Mouse (Mus musculus): ENCODE measurements at regions not wholly inside any gene's neighbourhood (a gene's known extent, or its start where the extent isn't known, plus 50 kb on each side); places are given as distances from the start of the nearest gene placed in this dataset.

DNA sequence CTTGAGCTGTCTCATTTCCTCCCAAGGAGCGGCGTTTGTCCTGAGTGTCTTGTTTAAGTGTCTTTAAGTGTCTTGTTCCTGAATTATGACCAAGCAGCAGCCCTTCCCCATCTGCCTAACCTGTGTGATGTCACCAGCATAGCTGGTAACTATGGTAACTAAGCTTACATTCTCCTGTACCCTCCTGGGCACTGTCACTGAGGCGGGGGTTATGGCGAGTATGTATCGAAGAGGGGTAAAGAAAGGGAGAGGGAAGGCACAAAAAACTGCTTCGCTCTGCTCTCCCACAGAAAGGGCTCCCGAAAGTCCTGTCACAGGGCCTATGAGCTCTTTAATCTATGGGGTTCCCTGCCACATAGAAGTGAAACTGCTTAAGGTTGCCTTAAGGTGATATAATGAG lies 89.6 kb downstream of the Ppp4r2 start:
- ATAC-seq (ENCODE audit: low TSS enrichment) = peak; percentile 23; the same call in 1 of the 2 replicates

DNA sequence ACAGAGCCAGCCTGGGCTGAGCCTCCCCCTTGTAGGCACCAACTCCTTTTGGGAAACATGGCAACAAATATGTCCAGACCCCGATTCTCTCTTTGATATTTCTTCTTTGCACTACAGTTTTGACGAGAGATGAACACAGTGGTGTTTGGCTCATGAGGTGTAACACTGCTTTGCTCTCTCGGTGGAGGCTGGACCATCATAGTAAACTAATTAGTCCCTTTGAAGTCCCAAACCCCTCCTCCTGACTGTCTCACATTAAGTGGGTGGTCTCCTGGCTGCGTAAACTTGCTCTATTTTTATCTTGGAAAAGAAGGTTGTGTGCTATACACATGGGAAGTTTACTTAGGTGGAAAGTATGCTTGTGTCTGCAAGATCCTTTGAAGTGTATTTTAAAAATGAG lies 90.3 kb downstream of the Ppp4r2 start:
- ATAC-seq (ENCODE audit: low TSS enrichment) = no peak

DNA sequence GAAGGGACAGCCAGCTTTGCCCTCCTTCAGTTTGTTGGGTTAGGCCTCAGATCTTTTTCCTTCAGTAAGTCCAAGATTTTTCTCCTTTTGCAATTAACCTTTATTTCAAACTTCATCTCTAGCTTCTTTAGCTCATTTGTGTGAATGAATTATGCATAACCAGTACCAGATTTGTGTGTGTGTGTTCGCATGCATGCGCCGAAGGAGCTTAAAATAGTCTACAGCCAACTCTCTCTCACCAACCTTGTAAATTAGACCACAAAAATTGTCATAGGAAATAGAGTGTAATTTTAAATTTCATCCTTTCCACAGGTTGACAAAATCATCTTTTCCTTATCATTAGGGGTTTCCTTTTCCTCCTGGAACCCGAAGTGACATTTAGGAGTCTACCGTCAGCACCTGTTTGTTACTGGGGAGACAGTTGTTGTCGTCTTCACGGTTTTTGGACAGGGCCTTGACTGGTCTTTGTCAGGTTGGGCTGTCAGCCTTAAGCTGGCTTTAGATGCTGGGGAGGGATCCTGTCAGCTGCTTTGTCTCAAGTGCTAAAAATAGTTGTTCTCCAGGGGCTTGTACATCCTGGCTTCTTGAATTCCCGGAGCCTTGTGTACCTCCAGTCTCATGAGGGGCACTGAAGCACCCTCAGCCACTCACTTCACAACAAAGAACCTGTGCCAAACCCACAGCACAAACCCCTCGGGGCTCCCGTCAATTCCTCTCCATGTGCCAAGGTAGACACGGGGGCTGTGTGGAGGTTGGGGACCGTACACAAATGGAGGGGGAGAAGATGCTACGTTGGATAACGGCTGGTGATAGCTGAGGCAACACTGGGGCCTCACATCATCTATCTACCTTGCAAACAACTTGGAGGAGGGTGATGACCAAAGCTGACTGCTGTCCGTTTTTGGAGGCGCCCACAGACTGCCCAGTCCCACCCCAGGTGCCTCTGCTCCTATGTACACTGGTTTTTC lies 95.7 kb downstream of the Ppp4r2 start:
- ATAC-seq (ENCODE audit: low TSS enrichment) = peak; percentile 71

DNA sequence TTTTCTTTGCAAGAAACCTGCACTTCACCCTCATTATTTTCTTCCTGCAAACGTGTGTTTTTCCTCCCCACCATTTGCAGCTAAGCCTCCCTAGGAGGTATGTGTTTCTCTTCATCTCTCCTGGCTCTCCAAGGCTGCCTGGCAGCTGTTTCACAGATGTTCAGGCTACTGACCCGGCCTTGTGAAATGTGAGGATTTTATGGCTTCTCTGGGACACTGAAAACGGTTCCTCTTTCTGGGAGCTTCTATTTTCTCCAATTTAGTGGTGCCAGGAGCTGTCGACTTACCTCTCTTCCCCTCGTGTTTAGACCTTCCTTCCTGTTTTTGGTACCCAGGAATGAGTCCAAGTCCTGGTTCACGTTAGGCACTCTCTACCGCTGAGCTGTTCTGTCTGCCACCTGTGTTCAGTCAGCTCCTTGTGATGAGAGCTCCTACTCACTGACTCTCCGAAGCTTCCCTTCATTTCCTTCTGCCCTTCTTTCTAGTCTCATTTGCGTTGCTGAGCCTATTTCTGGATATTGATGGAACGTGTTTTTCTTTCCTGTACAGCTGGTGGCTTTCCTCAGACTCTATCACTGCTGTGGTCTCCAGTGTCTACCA lies 96.4 kb downstream of the Ppp4r2 start:
- ATAC-seq (ENCODE audit: low TSS enrichment) = peak; percentile 88

DNA sequence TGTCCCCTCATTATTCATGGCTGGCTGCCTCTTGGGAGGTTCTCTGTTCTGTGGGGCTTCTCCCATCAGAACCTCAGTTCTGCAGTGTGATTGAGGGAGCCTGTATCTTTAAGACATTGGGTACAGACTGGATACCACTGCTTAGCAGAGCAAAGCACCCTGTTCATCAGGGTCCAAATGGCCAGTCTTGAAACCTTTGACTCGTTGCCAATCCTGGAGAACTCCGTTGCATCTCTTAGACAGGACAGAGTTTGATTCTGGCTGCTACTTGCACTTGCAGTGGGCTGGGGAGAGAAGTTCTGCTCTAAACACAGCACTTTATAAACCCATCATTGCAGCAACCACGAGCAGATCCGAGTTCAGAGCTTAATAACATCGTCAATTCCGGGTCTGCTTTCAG lies 97.3 kb downstream of the Ppp4r2 start:
- no peak for ATAC-seq (ENCODE audit: low TSS enrichment)

DNA sequence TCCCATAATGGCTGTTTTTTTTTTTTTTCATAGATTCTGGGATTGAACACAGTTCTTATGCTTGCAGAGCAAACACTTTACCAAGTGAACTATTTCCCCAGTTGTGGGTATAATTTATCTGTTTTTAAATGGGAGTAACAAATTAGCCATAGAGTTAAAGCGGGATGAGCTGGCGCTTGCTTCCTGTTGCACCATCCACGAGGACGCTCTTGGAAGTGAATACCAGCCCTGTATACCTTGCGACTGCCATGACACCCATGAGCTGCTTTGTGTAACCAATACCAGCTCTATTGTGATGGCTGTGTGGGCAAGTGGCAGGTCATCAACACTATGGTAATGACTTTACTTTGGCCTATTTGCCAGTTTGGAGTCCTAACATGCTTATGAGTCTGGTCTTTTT lies 101.0 kb downstream of the Ppp4r2 start:
- ATAC-seq (ENCODE audit: low TSS enrichment) = no peak

DNA sequence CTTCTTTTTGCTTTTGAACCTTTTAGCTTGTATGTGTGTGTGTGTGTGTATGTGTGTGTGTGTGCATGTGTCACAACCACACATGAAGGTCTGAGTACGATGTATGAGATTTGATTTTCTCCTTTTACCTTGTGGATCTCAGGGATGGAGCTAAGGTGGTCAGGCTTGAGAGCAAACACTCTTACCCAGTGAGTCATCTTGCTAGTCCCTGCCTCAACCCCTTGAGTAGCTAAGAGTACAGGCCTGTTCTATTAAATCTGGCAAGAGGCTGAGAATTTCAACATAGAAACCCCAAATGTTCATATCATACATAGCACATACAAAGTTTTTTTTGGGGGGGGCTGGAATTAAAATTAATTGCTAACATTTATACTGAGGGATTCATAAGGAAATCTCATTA lies 104.4 kb downstream of the Ppp4r2 start:
- ATAC-seq (ENCODE audit: low TSS enrichment) = no peak

DNA sequence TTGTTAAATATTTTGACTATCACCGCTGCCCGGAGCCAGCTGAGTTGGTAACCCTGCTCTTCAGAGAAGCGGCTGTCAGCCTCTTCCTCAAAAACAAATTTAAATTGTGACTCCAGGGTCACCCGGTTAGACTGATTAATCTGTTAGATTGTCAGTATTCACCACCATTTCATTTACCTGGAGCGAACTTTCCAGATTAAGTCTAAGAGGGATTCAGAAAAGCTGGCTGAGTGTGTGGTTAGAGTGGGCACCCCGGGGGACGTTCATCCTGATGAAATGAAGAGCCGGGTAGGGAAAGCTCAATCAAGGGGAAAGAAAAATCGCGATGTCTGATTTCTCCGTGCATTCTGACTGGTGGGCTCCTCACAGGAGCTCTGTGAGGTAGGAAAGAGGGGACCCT lies 105.0 kb downstream of the Ppp4r2 start:
- ATAC-seq (ENCODE audit: low TSS enrichment) = 0 out of 2 replicates have a peak, but pooled peaks have one; percentile 20

DNA sequence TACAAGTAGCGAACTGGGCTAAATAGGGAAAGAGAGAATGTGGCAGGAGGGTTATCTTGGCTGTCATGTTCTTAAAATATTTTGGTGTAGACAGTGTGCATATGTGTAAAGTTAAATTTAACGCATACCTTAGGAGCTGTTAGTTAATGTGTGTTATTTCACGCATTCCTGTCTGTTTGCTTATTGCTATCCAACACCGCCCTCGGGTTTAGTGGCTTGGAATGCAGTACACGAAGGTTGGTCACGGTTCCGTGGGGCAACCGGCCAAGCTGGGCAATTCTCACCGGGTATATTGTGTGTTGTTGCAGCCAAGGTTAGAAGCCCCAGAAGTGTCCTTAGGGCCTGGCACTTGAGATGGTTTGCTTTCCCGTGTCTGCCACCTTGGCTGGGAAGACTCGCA lies 105.6 kb downstream of the Ppp4r2 start:
- ATAC-seq (ENCODE audit: low TSS enrichment) = peak; percentile 62

DNA sequence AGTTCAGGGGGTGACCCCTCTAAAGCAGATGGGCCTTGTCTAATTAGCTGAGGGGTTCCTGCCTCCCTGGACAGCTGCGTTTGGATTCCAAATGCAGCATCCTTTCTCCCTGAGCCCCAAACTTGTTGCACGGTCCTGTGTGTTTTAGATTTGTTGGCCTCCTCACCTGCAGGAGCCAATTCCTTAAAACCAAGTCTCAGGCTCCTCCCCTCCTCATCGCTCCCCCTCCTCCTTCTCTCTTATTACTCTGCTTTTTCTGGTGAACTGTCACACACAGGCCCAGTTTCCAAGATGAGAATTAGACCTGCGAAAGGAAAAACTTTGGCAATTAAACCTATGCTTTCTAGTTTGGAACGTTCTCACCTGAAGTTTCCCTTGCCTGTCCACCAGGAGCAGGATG lies 106.3 kb downstream of the Ppp4r2 start:
- no peak for ATAC-seq (ENCODE audit: low TSS enrichment)

DNA sequence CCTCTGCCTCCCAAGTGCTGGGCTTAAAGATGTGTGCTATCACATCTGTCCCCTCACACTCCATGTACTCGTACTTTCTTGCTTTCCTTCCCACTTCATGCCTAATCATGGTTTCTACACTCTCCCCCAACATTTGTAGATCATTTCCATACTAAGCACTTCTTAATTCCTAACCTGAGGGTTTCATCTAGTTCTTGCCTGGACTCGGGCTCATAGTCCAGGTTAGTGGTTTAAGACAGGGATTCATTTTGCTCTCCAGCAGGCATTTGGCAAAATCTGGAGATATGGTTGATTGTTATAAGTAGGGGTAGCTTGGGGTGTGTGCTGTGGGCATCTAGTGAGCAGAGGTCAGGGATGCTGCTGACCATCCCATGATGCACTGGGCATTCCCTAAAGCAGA lies 108.3 kb downstream of the Ppp4r2 start:
- ATAC-seq (ENCODE audit: low TSS enrichment) = no peak

DNA sequence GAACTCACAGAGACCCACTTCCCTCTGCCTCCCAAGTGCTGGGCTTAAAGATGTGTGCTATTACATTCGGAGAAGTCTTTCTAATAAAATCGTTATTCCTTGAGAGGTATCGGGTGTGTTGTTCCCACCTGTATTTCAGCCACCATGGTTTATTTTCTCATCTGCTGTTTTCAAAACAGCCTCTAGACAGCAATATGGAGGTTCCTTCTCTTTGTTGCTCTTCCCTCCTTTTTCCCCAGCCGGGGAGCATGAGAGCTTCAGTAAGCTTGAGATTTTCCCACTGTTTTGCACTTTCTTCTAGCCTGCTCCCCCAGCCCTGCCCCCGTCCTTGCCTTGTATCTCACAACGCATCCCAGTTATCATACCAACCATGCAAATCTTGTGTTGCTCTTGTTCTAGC lies 109.5 kb downstream of the Ppp4r2 start:
- no peak for ATAC-seq (ENCODE audit: low TSS enrichment)

DNA sequence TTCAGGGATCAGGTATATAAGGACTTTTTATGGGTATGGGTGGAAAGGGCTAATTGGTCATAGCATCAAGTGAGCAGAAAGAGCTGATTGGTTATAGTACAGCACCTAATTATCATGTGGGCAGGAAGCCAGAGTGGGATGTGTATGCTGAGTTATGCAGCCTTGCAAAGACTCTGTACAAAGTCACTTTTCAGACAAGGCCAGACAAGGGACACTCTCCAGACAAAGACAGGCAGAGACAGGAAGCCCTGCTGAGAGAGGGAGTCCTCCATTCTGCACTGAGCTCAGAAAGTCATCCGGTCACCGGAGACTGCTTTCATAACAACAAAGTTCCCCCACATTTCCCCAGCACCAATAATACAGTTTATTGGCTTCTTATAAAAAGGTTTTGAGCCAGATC lies 112.4 kb downstream of the Ppp4r2 start:
- no peak for ATAC-seq (ENCODE audit: low TSS enrichment)

DNA sequence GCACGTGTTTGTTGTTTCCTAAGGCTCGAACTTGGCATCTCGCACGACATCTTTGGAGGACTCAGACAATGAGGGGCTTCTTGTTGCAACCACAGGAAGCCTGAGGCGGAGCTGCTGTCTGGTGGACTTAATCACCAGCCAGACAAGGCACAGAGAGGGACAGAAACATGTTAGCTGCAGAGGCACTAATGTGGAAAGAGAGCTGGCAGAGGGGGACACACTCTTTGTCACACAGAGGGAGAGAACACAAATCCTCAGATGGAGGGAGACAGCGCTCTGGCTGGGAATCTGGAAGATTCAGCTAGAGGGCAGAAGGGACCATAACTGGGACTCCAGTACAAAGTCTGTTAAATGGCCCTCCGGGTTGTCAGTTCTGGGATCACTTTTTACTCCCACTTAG lies 114.9 kb downstream of the Ppp4r2 start:
- no peak for ATAC-seq (ENCODE audit: low TSS enrichment)

DNA sequence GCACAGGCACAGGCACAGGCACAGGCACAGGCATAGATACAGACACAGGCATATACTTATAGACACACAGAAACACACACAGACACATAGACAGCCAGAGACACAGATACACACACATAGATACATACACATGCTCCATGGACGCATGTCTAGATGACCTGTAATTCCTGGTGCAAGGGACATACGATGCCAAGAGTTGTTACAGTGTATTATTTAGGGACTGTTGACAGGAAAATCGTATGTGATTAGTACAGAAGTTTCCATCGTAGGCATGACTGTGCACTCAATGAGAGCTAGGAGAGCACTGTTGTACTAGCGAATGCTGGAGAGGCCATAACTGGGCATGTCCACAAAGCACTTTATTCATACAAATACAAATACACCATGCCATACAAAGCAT lies 118.2 kb downstream of the Ppp4r2 start:
- no peak for ATAC-seq (ENCODE audit: low TSS enrichment)

DNA sequence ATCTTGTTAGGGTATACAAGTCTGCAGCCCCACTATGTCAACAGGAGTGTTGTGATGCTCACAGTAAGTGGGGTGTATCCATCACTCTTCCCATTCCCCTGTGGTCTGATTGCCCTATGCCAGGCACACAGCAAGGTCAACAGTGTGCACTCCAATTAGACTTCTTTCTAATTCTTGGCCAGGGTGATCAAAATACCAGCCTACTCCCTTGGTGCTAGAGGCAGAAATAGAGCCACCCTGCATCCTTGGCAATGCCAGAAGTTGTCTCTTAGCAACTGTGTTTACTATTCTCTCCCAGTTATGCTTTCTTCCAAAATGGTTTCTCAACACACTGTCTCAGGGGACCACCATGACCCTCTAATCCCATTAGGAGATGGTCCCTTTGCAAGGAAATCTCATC lies 119.0 kb downstream of the Ppp4r2 start:
- ATAC-seq (ENCODE audit: low TSS enrichment) = peak; percentile 62

DNA sequence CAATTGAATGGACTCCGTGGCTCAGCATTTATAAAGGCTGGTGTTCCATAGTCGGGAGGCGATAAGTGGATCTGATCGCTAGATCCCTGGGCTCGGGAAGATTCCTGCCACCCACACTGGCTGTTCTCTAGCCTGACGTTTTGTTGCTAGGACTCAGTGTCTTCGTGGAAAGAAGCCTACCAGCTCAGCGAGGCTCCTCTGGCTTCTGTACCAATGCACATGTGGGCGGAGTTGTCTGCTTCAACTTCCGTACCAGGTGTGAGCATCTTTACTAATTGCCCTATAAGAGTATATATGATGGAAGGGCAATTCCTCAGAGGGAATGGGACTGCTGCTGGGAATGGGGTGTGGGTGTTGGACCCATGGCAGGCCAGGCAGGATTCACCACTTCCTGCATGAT lies 121.1 kb downstream of the Ppp4r2 start:
- ATAC-seq (ENCODE audit: low TSS enrichment) = peak; percentile 80

DNA sequence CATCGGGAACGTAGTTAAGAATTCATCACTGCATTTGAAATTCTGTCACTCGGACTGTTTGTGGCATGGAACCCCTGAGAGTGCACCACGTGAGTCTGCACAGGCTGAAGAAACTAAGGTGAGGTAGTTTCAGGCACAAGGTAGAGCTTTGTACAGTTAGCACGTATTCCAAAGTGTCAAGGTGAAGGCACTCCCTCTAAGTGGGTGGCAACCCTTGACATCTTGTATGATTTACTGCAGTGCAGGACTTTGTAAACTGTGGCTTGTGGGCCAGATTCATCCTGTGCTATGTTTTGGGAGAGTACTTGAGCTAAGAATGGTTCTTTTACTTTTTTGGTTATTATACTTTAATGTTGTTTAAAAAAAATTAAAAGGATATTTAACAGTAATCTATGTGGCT lies 133.1 kb downstream of the Ppp4r2 start:
- no peak for ATAC-seq (ENCODE audit: low TSS enrichment)

DNA sequence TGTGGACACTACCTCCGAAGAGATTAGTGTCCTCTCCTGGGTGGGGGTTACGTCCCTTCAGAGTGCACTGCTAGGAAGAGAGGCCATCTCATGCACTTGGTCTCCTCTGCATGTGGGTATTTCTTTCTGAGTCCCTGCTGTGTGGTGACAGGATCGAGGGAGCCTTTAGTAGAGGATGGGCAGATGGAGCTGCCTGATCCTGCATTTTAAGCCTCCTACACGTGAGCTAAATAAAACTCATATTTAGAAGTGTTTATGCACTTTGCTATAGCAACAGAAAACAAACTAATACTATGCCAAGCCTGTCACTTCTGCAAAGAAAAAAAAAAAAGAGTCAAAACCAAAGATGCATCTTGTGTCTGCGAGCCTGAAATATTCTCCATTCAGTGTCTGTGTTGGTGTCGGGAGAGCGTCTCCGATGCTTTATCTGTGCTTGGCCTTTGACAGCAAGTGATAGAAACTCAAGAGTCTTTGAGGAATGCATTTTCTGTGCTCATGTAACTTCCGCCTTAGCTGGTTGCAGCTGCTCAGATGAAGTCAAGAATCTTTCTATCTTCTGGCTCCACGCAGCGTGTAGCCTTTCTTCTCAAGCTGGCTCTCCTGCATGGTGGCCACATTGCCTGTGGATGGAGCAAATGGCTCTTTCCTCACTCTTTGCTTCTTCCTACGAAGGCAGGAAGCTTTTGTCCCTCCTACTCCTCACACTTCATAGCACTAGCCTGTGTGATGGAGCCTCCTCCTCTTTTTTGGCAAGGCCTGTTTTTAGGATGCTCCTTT lies 134.8 kb downstream of the Ppp4r2 start:
- peak; percentile 78 for ATAC-seq (ENCODE audit: low TSS enrichment)

DNA sequence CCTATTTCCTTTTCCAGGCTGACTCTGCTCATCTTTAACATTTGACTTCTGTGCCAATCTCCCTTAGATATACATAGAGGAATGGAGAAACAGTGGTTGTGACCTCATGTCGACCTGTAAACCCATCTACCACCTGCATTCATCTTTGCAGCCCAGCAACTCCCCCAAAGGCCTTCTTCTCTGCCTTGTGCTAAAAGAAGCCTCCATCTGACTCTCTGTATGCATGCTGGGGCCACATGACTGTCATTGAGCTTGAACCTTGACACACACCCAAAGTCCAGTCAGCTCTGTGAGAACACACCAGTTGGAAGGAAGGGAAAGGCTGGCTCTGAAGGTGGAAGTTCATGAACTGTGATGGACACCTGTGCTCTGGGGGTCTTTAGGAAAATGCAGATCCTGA lies 135.5 kb downstream of the Ppp4r2 start:
- ATAC-seq (ENCODE audit: low TSS enrichment) = no peak

DNA sequence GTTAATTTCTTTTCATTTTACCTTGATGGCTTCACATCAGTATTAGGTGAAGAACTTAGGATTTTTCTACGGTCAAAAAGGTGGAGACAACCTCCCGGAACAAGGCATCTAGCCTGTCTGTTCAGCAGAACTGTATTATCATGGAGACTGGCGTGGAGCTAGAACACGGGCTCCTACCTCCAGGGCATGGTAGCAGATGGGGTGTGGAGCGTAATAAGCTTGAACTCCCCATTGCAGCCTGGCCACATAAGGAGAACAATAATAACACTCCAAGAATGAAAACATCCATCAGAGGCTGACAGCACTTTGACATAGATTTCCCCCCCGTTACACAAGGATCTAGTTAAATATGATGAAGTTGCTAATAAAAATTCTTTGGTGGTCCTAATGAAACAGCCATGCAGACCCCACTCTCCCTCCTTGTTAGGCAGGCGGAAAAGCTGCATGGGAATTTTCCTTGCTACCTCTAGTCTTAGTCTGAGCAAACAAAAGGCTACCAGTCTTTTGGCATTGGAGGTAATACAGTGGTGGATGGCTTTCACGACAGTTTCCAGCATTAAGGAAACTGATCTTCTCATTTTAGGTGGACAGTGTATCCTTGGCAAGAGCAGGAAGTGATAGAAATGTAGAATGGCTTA lies 137.5 kb downstream of the Ppp4r2 start:
- ATAC-seq (ENCODE audit: low TSS enrichment) = no peak

DNA sequence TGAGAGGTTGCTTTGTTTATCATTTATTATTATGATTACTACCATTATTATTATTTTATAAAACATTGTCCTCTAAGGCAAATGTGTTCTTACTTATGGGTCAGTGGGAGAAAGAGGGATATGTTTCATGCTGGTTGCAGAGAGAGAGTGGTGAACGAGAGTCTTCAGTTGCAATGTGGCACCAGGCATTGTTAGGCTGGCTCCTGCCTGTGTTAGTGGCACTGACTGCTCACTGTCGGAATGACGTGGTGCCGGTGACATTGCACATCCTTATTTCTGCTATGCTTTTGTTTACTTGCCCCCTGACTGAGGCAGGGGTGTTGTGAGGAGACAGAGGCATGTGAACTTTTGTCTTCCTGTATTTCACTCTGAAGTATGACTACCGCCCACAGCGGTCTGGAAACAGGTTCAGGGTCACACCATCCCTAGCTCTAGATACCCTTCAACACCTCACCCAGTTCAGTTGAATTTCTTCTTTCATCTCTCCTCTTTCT lies 138.1 kb downstream of the Ppp4r2 start:
- no peak for ATAC-seq (ENCODE audit: low TSS enrichment)
